Mouse (Mus musculus) kidney, postnatal 4 days (tissue): Measurements from ENCODE around the gene Frmd4b.
A peak's percentile ranks its signal among the peaks of the same experiment; 100 is the strongest.
"Not testable (repeated sequence)": the region's sequence is repeated elsewhere in the genome, so short reads cannot be mapped to it uniquely, and the experiment has no call there.

ENCODE experiments used
- DNase-seq, 2 experiments: peaks; one replicate each; pipeline ENCODE4 v3.0.0; 2021; ENCODE audit warnings: mixed read lengths in 2 of 2

Frmd4b gene

GRCm38 (mm10) chr6:97463898-97464524 lies 153.3 kb downstream of the Frmd4b start:
- peak; percentile 46 to 66 for DNase-seq

- no peak for DNase-seq
Observed at GRCm38 (mm10) chr6:97462421-97462820, 154.9 kb downstream of the Frmd4b start.

- peak in 1 of 2 experiments; percentile 26 for DNase-seq
Observed at GRCm38 (mm10) chr6:97459112-97459511, 158.2 kb downstream of the Frmd4b start.

GRCm38 (mm10) chr6:97458358-97458757 lies 159.0 kb downstream of the Frmd4b start:
- DNase-seq, result no peak

- peak; percentile 24 to 48 for DNase-seq
Observed at GRCm38 (mm10) chr6:97457954-97458353, 159.4 kb downstream of the Frmd4b start.

GRCm38 (mm10) chr6:97457210-97457609 lies 160.1 kb downstream of the Frmd4b start:
- DNase-seq, result no peak

- no peak for DNase-seq
Observed at GRCm38 (mm10) chr6:97452223-97452622, 165.1 kb downstream of the Frmd4b start.

GRCm38 (mm10) chr6:97449806-97450205 lies 167.5 kb downstream of the Frmd4b start:
- no peak for DNase-seq

DNA sequence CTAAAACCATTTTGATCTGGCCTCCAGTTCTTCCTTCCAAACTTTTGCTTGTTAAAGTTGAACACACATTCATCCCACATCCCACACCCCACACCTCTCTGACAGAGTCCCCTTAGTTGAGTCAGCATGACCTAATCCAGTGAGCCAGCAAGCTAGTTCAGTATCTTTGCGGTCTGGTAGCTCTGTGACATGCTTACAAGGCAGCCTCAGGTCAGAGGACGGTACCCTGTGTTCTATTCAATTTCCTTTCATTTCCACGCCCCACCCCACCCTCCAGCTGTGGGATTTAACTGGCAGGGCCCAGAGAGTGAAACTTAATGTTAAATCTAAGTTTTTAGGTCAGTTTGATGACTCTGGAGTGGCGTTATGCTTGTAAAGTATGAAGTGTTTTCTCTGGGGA lies 170.3 kb downstream of the Frmd4b start:
- peak in 1 of 2 experiments; percentile 46 for DNase-seq

- DNase-seq, result no peak
Observed at GRCm38 (mm10) chr6:97444145-97444544, 173.2 kb downstream of the Frmd4b start.

DNA sequence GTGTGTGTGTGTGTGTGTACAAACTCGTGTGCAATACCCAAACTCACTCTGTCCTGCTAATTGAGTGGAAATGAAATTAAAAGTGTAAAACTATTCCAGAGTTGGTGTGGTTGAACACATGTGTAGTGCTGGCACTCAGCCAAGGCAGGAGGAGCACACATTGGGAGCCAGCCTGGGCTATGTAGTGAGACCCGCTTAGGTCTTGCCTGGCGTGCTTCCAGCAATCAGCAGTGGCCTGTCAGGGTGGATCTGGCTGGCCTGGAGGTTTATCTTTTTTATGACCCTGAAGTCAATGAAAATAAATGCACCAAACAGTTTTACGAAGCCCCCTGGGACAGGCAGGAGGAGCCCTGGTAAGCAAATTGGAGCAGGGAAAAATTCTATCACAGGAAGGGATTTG lies 173.8 kb downstream of the Frmd4b start:
- peak; percentile 54 to 65 for DNase-seq

GRCm38 (mm10) chr6:97441357-97441756 lies 176.0 kb downstream of the Frmd4b start:
- DNase-seq, result no peak

DNA sequence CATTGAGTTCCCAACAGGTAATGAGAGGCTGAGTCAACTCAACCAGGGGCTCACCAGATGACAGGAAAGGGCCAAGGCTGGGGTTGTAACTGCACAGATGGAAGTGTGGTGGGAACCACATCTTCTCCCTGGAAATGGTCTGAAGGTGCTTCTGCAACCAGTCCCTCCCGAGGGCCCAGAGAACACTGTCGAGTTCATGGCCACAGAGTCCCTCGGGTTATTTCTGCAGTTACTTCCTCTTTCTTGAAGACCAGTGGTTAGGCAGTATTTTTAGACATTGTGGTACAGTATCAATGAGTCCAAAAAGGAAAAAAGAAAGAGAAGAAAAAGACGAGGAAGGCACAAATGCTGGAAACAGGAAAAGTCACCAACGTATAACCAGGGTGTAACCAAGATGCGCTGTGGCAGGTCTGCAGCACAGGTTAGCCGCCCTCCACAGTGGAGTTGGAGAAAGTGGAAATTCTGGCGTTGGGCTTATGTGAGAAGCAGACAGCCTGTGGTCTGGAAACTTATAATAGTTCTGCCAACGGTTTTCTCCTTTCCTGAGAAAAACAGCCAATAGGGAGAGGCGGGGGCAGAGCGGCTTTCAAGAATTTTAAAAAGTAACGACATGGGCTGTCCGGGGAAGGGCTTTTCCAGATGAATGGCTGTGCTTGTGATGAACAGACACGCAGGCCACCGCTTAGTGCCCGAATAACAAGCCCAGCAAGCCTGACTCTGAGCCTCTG lies 178.3 kb downstream of the Frmd4b start:
- no peak for DNase-seq

- no peak for DNase-seq
Observed at GRCm38 (mm10) chr6:97434753-97435152, 182.6 kb downstream of the Frmd4b start.

GRCm38 (mm10) chr6:97431309-97432004 lies 185.9 kb downstream of the Frmd4b start:
- no peak for DNase-seq

DNA sequence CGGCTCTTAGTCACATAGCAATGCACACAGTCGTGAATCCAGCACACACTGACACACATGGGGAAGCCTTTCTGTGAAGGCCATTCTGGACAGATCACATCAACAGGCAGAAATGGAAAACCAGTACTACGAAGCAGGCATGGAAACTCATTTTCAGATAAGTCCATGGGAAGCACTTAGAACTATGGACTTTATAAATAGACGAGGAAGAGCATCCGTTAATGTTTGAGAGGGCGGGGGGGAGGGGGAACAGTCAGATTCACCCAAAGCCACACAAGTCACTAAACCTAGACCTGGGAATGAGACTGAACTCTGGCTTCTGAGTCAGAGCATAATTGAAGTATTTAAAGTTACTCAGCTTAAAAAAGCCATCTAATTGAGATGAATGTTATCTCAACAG lies 186.8 kb downstream of the Frmd4b start:
- DNase-seq, result no peak

- peak in 1 of 2 experiments; percentile 40 for DNase-seq
Observed at GRCm38 (mm10) chr6:97429688-97430343, 187.5 kb downstream of the Frmd4b start.

DNA sequence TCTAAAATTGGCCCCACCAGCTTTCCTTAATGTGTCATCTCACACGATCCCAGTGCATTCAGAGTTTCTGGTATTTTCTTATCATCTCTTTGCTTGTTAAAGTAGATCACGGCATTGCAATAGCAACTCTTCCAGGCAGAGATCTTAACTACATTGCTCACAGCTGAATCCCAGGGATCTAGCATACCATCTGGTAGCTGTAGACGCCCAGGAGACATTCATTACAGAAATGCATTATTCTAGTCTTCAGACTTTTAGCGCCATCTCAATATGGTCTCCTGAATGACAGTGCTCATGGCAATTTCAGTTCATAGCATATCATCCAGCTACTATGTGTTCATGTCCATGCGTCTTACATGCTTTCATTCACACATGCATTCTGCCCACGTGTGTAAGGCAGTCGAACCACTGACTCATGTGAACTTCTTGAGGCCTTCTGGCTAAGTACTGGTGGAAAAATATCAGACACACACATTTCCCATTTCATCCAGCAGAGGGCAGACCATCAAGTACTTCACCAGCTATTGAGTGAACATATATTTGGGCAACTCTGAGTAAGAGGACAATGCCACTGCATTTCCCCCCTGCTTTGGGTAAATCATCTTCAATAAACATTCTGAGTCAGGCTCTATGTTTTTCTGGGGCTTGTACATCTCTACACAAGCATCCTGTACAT lies 197.4 kb downstream of the Frmd4b start:
- peak; percentile 75 to 81 for DNase-seq

- DNase-seq, result peak; percentile 88 to 89
Observed at GRCm38 (mm10) chr6:97416972-97417554, 200.3 kb downstream of the Frmd4b start.

GRCm38 (mm10) chr6:97415578-97415977 lies 201.8 kb downstream of the Frmd4b start:
- DNase-seq, result not testable (repeated sequence)

GRCm38 (mm10) chr6:97413453-97413852 lies 203.9 kb downstream of the Frmd4b start:
- DNase-seq, result no peak

DNA sequence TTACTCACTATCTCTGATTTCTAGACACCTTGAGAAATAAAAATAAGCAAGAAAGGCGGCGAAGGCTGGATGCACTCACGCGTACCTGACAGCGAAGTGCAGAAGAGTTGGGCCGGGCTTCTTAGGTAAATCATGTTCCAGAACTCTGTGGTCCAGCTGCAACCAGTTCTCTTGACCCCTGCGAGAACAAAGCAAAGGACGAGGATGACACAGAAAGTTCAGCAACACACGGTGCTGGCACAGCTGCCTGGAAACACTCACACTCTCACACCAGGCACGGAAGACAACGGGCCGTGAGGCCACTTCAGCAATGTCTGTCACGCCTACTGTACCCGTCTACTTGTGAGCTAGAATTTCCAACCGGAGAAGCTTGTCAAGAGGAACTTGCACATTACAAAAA lies 204.9 kb downstream of the Frmd4b start:
- DNase-seq, result no peak
